Mouse (Mus musculus): ENCODE data around the gene Ror2.

DNA sequence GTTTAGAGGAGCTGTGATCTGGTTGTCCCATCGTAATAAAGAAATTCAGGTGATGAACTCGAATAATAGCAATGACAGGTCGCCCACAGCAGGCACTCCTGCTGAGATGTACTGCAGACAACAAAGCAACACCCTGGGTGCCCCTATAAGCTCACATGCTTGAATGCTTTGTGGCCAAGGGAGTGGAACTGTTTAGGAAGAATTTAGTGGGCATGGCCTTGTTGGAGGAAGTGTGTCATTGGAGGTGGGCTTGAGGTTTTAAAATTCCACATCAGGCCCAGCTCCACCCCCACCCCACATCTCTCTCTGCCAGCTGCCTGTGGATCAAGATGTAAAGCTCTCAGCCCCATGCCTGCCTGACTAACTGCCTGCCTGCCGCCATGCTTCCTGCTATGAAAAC, 21.0 kb downstream of the Ror2 start:
- TF ChIP-seq CTCF (IDR thresholded peaks at IDR 0.05; ENCODE audit: control insufficient read depth, insufficient read depth, low read length): no peak
- no peak for TF ChIP-seq POLR2A (IDR thresholded peaks at IDR 0.05; ENCODE audit: borderline replicate concordance, control insufficient read depth, low read depth, low read length)

All from bone marrow, adult 2 months (tissue).